Mouse (Mus musculus) midbrain, embryonic 15.5 days (tissue): ENCODE data around the gene Egfl7. TPM values are rescaled to one million over a fixed set of nuclear protein-coding genes. Genes with fewer than 3 reads are reported as not detected.

Experiments
- ATAC-seq: fragments of 200-750 bp; cut with Nextera tagmentation; replicated peaks from 2 replicates; pipeline ENCODE4 v1.8.0; 2017; ENCODE audit warnings: moderate TSS enrichment
- H3K27ac ChIP-seq: fragments of 300-500 bp; sonication (generic); 2 replicates; pipeline ENCODE4 v1.5.1; 2015; ENCODE audit warnings: mild to moderate bottlenecking, inconsistent platforms
- H3K27me3 ChIP-seq: fragments of 300-500 bp; sonication (generic); replicated peaks from 2 replicates; pipeline ENCODE4 v1.6.1; 2015; ENCODE audit warnings: inconsistent platforms
- H3K36me3 ChIP-seq: fragments of 300-500 bp; sonication (generic); replicated peaks from 2 replicates; pipeline ENCODE4 v1.6.1; 2015; ENCODE audit warnings: inconsistent platforms
- H3K4me1 ChIP-seq: fragments of 300-500 bp; sonication (generic); 2 replicates; pipeline ENCODE4 v1.6.1; 2015; ENCODE audit warnings: inconsistent platforms
- H3K4me2 ChIP-seq: fragments of 300-500 bp; sonication (generic); 2 replicates; pipeline ENCODE4 v1.6.1; 2015; ENCODE audit warnings: inconsistent platforms, mild to moderate bottlenecking, moderate library complexity
- H3K4me3 ChIP-seq: fragments of 300-500 bp; sonication (generic); 2 replicates; pipeline ENCODE4 v1.5.1; 2015; ENCODE audit warnings: mild to moderate bottlenecking, inconsistent platforms
- H3K9ac ChIP-seq: fragments of 300-500 bp; sonication (generic); 2 replicates; pipeline ENCODE4 v1.6.1; 2015; ENCODE audit warnings: mild to moderate bottlenecking, inconsistent platforms
- H3K9me3 ChIP-seq: fragments of 300-500 bp; sonication (generic); 2 replicates; pipeline ENCODE4 v1.6.1; 2016; ENCODE audit warnings: inconsistent platforms
- WGBS: fragments of 180-500 bp; shearing (Covaris S2); methylation state at CpG from one replicate; pipeline ENCODE4 v1.1.7; 2015; ENCODE audit warnings: mixed read lengths; 5-methylcytosine and 5-hydroxymethylcytosine counted together
- polyA plus RNA-seq: library from polyadenylated mRNA; unstranded; fragments of >200 nt; fragmentation: Nextera tagmentation; extraction: Ambion mirVana; gene quantifications from 2 replicates; pipeline ENCODE4 v1.2.1, GENCODE M21; 2015

Gene Egfl7
- polyA plus RNA-seq, 1 experiment from 2014 or later, result 71.8 TPM

DNA sequence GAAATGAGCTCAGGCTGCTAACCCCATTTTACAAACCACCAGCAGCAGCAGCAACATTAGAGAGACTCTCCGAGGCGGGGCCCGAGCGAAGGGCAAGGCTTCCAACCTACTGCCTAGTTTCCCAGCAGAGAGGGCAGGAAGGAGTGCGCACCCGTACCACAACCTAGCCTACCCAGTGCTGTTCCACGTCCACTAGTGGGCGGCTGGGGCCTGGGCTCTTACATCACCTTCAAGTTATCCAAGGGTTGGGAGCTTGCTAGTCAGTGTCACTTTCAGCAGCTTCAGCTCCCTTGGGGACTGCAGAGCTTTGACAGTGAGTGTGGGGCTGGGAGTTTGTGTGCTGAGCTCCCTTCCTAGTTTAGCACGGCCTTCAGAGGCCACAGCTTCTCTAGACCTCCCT, 8.4 kb upstream of the Egfl7 start:
- H3K4me1 ChIP-seq, result peaks cover 7% of the 10 kb centered on the region
- H3K36me3 ChIP-seq, result no peaks in the 10 kb centered on the region
- WGBS, result 80% methylated on average over 9 of the region's 9 CpGs
- no peaks in the 10 kb centered on the region for H3K27me3 ChIP-seq
- H3K9ac ChIP-seq, result no peak overlapping the region
- no peak overlapping the region for H3K4me3 ChIP-seq
- H3K4me2 ChIP-seq, result no peak overlapping the region
- H3K27ac ChIP-seq, result peak overlapping the region; percentile 15; the same call in 1 of the 2 replicates
- H3K9me3 ChIP-seq, result no peaks in the 10 kb centered on the region
- no peak for ATAC-seq

DNA sequence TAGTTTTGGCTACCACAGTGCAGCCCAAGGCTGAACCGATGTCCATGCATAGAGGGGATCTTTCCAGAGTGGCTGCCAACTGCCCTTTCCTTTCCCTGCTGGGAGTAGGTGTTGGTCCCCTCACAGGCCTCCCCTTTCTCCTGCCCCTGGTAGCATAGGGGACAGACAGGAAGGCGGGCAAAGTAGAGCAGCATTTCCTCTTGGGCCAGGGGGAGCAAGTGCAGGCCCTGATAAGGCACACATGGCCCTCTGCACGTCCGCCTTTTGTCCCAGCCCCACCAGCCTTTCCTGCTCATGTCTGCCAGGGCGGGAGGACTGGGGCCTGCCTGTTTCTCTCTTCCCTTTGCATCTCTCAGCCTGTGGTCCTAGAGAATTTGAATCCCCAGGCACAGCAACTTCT, 8.0 kb upstream of the Egfl7 start:
- Histone ChIP-seq H3K9ac (no peak overlapping the region), H3K4me2 (no peak overlapping the region), H3K36me3 (no peaks in the 10 kb centered on the region), H3K4me3 (no peak overlapping the region), H3K27me3 (no peaks in the 10 kb centered on the region), H3K9me3 (no peaks in the 10 kb centered on the region), H3K4me1 (peaks cover 7% of the 10 kb centered on the region), H3K27ac (peak overlapping the region; percentile 15; the same call in 1 of the 2 replicates)
- WGBS, result 75% methylated on average over 5 of the region's 5 CpGs
- no peak for ATAC-seq

DNA sequence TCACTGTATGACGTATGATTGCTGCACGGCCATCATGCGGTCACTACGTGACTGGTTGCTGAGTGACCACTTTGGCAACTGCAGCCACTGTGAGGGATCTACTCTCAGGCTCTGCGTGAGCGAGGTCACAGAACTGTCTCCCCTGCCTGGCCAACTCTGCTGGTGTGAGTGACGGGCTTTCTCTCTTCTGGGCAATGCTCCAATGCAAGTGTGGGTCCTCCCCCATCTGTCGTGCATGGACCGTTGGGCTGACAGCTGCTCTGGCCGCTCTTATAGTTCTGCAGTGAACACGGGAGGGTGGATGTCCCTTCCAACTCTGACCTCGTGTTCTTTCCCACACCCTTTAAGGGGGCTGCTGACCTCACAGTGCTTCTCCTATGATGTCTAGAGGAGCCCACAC, 6.4 kb upstream of the Egfl7 start:
- no peaks in the 10 kb centered on the region for H3K9me3 ChIP-seq
- H3K4me2 ChIP-seq, result no peak overlapping the region
- 58% methylated on average over 12 of the region's 12 CpGs for WGBS
- no peak for ATAC-seq
- no peaks in the 10 kb centered on the region for H3K27me3 ChIP-seq
- H3K4me1 ChIP-seq, result peaks cover 7% of the 10 kb centered on the region
- no peak overlapping the region for H3K4me3 ChIP-seq
- no peak overlapping the region for H3K9ac ChIP-seq
- no peaks in the 10 kb centered on the region for H3K36me3 ChIP-seq
- H3K27ac ChIP-seq, result 0 out of 2 replicates have a peak overlapping the region, but pooled peaks have one; percentile 9

DNA sequence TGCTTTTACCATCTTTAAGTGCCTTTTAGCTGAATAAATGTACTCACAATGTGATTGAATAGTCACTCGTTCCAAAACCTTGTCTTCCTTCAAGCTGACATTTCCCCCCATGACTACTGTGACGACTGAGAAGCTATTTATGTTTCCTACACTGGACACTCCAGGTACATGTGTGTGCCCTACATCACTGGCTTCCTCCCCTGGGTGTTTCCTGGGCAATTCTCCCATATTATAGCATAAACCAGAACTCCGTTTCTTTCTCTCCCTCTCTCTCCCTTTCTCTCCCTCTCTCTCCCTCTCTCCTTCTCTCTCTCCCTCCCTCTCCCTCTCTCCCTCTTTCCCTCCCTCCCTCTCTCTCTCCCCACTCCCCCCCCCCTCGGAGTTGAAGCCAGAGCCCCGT, 6.0 kb upstream of the Egfl7 start:
- Histone ChIP-seq H3K36me3 (no peaks in the 10 kb centered on the region), H3K27me3 (no peaks in the 10 kb centered on the region), H3K27ac (no peak overlapping the region), H3K4me2 (no peak overlapping the region), H3K4me1 (peaks cover 7% of the 10 kb centered on the region), H3K9ac (no peak overlapping the region), H3K4me3 (no peak overlapping the region), H3K9me3 (no peaks in the 10 kb centered on the region)
- no peak for ATAC-seq
- 21% methylated on average over 5 of the region's 5 CpGs for WGBS

DNA sequence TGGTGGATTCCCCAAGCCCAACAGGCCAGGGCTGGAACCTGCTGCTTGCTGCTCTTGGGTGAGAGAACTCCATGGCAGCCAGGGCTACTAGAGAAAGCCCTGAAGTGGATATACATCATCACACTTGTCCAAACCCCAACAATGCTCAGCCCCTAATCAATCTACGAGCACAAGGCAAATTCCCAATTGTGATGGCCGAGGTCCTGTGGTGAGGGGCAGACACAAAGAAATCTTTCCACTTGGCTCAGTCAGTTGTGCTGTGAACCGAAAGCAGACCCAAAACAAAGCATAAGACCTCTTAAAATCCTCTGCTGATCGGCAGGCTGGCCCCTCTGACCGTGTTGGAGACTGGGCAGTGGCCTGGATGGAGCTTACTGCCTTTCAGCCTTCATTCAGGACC, 5.0 kb upstream of the Egfl7 start:
- H3K9ac ChIP-seq, result no peak overlapping the region
- no peak for ATAC-seq
- H3K27me3 ChIP-seq, result no peaks in the 10 kb centered on the region
- no peak overlapping the region for H3K4me3 ChIP-seq
- H3K4me1 ChIP-seq, result peaks cover 7% of the 10 kb centered on the region
- H3K4me2 ChIP-seq, result no peak overlapping the region
- WGBS, result 19% methylated on average over 5 of the region's 5 CpGs
- no peaks in the 10 kb centered on the region for H3K36me3 ChIP-seq
- H3K9me3 ChIP-seq, result no peaks in the 10 kb centered on the region
- no peak overlapping the region for H3K27ac ChIP-seq

DNA sequence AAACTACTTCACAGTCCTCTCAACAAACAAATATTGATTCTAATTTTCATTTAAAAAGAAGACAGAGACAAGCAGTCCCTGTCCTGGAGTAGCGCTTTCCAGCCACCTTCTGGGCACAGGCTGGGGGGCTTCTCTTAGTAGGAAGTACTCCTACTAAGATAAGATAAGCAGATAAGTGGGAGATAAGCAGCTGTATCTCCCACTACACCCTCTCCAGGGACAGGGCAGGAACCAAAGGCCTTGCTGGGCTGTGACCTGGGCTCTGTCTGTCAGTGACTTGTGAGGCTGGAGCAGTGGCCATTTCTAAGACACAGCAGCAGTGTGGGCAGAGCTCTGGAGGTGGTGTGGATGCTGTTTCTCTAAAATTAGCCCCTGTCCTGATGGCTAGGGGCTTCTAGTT, 4.4 kb upstream of the Egfl7 start:
- Histone ChIP-seq H3K4me2 (no peak overlapping the region), H3K4me3 (no peak overlapping the region), H3K4me1 (peaks cover 7% of the 10 kb centered on the region), H3K9ac (no peak overlapping the region), H3K27me3 (no peaks in the 10 kb centered on the region), H3K36me3 (no peaks in the 10 kb centered on the region), H3K27ac (no peak overlapping the region), H3K9me3 (no peaks in the 10 kb centered on the region)
- ATAC-seq, result no peak
- 86% methylated on average over 1 of the region's 1 CpGs for WGBS

DNA sequence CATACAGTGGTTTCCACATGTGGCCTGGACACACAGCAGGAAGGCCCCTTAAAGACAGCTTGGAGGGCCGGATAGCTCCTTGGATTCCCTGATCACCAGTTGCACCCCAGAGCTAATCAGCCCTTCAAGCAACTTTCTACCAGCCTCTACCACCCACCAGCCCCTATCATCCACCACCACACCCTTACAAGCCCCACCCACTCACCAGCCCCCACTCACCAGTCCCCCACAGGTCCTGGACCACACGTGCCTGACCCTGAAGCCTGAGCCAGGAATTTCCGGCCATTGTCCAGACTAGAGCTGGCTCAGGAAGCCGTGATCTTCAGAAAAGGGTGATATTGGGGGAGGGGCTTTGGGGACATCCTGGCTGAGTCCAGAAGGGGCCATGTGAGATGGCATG, 3.9 kb upstream of the Egfl7 start:
- WGBS, result 68% methylated on average over 4 of the region's 4 CpGs
- ATAC-seq, result no peak

DNA sequence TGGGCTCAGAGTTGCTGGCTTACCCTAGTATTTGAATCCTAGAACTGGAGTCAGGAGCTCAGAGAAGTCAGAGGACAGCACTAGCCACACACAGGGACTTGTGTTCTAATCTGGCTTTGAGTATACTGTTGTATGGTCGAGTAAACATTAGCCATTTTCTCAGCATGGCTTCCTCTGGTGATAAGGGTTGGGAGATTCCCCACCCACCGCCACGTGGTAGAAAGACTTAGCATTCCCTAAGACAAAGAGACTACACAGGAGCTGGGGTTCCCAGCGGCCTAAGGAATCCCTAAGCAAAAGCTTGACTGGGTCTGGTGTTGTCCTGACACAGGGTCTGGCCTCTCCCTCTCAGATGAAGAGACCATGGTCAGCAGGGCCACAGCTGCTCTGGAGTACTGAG, 3.4 kb upstream of the Egfl7 start:
- H3K4me2 ChIP-seq, result no peak overlapping the region
- H3K27ac ChIP-seq, result no peak overlapping the region
- no peaks in the 10 kb centered on the region for H3K9me3 ChIP-seq
- peaks cover 7% of the 10 kb centered on the region for H3K4me1 ChIP-seq
- no peaks in the 10 kb centered on the region for H3K27me3 ChIP-seq
- no peaks in the 10 kb centered on the region for H3K36me3 ChIP-seq
- 45% methylated on average over 4 of the region's 4 CpGs for WGBS
- ATAC-seq, result no peak
- H3K9ac ChIP-seq, result no peak overlapping the region
- H3K4me3 ChIP-seq, result no peak overlapping the region

More for the DNA sequence above, 3.9 kb upstream of the Egfl7 start:
- Histone ChIP-seq H3K4me3 (no peak overlapping the region), H3K9ac (no peak overlapping the region), H3K27me3 (no peaks in the 10 kb centered on the region), H3K36me3 (no peaks in the 10 kb centered on the region), H3K4me2 (no peak overlapping the region), H3K9me3 (no peaks in the 10 kb centered on the region), H3K27ac (no peak overlapping the region), H3K4me1 (peaks cover 7% of the 10 kb centered on the region)

DNA sequence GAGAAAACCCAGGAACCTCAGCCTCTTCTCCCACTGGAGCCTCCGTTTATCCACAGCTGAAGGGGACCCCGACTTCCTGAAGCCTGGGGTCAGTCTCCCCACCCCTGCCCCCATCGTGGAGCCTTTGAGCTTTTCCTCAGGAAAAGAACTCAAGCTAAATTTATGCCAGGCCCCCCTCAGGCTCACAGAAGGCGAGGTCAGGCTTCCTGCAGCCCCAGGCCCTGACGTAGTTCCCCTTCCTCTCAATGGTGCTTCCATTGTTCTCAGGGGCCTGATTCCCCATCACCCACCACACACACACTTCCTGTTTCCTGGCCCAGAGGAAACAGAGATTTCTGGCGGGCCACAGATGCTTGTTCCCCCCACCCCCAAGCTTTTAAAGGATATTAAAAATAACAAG, 1.4 kb upstream of the Egfl7 start:
- peaks cover 5% of the 10 kb centered on the region for H3K4me1 ChIP-seq
- ATAC-seq, result no peak
- no peak overlapping the region; the same call in 1 of the 2 replicates for H3K27ac ChIP-seq
- no peaks in the 10 kb centered on the region for H3K36me3 ChIP-seq
- H3K9ac ChIP-seq, result no peak overlapping the region
- no peaks in the 10 kb centered on the region for H3K9me3 ChIP-seq
- H3K4me3 ChIP-seq, result no peak overlapping the region
- no peaks in the 10 kb centered on the region for H3K27me3 ChIP-seq
- H3K4me2 ChIP-seq, result no peak overlapping the region
- 48% methylated on average over 6 of the region's 6 CpGs for whole genome bisulfite sequencing

DNA sequence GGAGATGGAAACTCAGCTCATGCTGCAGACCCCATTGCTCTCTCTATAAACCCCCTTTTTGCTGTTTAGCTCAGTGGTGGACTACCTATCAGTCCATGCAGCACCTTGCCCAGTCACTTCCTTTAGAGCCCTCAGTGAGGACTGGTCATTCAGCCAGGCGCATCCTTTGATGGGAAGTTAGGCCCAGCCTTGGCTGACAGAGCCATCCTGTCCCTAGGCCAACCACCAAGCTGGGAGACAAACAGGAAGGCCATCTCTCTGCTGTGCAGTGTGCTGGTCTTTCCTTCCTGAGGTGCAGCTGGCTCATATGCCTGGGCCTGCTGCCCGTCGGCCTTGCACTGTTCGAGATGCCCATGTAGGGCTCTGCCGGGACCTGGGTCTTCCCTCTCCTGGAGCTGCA, 937 bp downstream of the Egfl7 start:
- no peaks in the 10 kb centered on the region for H3K4me1 ChIP-seq
- H3K36me3 ChIP-seq, result no peaks in the 10 kb centered on the region
- no peak for ATAC-seq
- no peak overlapping the region for H3K9ac ChIP-seq
- no peak overlapping the region for H3K4me2 ChIP-seq
- WGBS, result 94% methylated on average over 5 of the region's 5 CpGs
- no peaks in the 10 kb centered on the region for H3K9me3 ChIP-seq
- no peaks in the 10 kb centered on the region for H3K27me3 ChIP-seq
- no peak overlapping the region for H3K4me3 ChIP-seq
- H3K27ac ChIP-seq, result no peak overlapping the region

DNA sequence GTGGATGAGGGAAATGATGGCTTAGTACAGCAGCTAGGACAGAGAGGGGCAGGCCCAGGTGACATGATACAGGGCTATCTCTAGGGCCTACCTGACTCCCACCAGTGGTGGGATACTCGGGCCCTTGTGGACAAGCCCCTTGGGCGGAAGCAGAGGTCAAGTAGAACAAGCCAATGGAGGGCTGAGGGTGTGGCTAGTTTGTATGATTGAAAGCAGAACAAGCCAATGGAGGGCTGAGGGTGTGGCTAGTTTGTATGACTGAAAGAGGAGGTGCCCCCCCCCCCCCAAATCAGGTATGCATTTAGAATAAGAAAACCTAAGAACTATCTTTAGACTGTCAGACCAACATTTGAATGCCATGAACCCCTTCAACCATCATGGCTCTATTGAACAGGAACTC, 2.4 kb downstream of the Egfl7 start:
- Histone ChIP-seq H3K4me1 (peaks cover 9% of the 10 kb centered on the region), H3K27ac (no peak overlapping the region), H3K9me3 (no peaks in the 10 kb centered on the region), H3K4me2 (no peak overlapping the region), H3K9ac (no peak overlapping the region), H3K36me3 (no peaks in the 10 kb centered on the region), H3K4me3 (no peak overlapping the region), H3K27me3 (no peaks in the 10 kb centered on the region)
- no peak for ATAC-seq
- 65% methylated on average over 2 of the region's 2 CpGs for WGBS

DNA sequence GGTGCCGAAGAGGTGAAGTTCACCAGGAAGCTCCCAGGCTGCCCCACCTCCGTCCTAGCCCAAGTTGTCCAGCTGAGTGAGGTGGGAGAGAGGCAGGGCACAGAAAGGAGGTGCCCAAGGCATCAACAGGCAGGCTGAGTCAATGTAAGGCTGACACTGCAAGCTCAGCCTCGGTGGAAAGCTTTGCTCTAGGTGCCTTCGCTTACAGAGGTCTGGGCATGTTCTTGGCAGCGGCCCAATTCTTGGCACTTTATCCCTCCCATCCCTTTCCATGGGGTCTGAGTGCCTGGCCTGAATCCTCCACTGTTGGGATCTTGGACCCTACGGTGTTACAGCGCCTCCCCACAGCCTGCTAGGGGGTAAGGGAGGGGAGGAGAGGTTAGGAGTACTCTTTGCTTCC, 2.9 kb downstream of the Egfl7 start:
- peaks cover 12% of the 10 kb centered on the region for H3K4me1 ChIP-seq
- H3K4me3 ChIP-seq, result no peak overlapping the region
- WGBS, result 80% methylated on average over 7 of the region's 7 CpGs
- H3K4me2 ChIP-seq, result no peak overlapping the region
- no peak overlapping the region for H3K9ac ChIP-seq
- H3K9me3 ChIP-seq, result no peaks in the 10 kb centered on the region
- H3K36me3 ChIP-seq, result no peaks in the 10 kb centered on the region
- no peaks in the 10 kb centered on the region for H3K27me3 ChIP-seq
- ATAC-seq, result no peak
- H3K27ac ChIP-seq, result no peak overlapping the region

DNA sequence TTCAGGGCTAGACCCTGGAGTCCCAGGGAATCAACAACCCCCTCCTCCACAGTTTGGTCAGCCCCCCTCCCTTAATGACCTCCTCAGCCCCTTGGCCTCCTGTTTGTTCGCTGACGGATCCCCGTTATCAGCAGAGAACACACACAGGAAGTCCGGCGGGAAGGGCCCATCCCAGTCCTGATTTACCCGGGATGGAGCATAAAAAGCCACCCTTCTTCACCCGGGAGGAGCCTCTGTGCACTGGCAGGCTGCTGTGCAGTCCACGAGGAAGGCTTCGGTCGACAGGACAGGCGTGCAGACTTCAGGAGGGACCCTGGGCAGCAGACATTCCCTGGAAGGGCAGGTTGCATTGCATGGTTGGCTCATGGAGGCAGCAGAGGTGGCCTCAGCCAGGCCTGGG, 3.8 kb downstream of the Egfl7 start:
- Histone ChIP-seq H3K9me3 (no peaks in the 10 kb centered on the region), H3K27ac (no peak overlapping the region), H3K4me3 (no peak overlapping the region), H3K4me2 (no peak overlapping the region), H3K9ac (no peak overlapping the region), H3K36me3 (no peaks in the 10 kb centered on the region), H3K27me3 (no peaks in the 10 kb centered on the region), H3K4me1 (peaks cover 12% of the 10 kb centered on the region)
- WGBS, result 74% methylated on average over 11 of the region's 11 CpGs
- ATAC-seq, result no peak
